Mouse (Mus musculus): ENCODE results near the gene Arcn1.

The Arcn1 gene

DNA sequence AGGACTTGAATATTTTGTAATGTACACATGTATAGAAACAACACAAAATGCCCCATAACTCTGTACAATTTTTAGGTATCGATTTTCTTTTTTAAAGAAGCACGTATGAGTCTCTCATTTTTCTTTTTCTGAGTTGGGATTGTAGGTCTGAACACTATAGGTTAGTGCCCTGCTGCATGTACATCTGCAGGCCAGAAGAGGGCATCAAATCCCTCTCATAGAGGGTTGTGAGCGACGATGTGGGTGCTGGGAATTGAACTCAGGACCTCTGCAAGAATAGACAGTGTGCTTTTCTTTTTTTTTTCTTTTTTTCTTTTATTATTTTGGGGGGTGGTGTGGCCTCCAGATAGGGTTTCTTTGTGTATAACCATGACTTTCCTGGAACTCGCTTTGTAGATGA, 3.7 kb upstream of the Arcn1 start:
- ChIA-PET POLR2A (interaction anchor here in 1 of 4 experiments (0.6 kb wide), 1 partner anchor 106 kb away, joined by 3 read pairs; no protein-coding TSS in a partner anchor), CTCF (interaction anchor here in 1 of 4 experiments (0.6 kb wide), 1 partner anchor 677 kb away, joined by 3 read pairs; no protein-coding TSS in a partner anchor)

- ChIA-PET CTCF (interaction anchor here in 3 of 4 experiments (0.6 to 2.2 kb wide), 7 partner anchors 19 to 448 kb away, joined by 3 to 6 read pairs (median 4); partner anchors contain the start of gene C2cd2l (in 1 of the 3)), POLR2A (interaction anchor here (0.6 to 3.7 kb wide), 86 partner anchors 9 to 630 kb away, joined by 3 to 59 read pairs (median 4); partner anchors contain the start of genes H2afx (in 3 of the 4), Ube4a (in 3 of the 4), Atp5l (in 2 of the 4) and Ddx6 (in 2 of the 4))
Observed at GRCm38 (mm10) chr9:44768029-44768394, 367 bp upstream of the Arcn1 start.

GRCm38 (mm10) chr9:44760873-44761272, 6.8 kb downstream of the Arcn1 start:
- ChIA-PET POLR2A (interaction anchor here in 3 of 4 experiments (0.7 to 1.9 kb wide), 14 partner anchors 9 to 282 kb away, joined by 3 to 9 read pairs (median 4); no protein-coding TSS in a partner anchor), CTCF (interaction anchor here in 2 of 4 experiments (0.8 kb wide), 2 partner anchors 53 to 75 kb away, joined by 3 read pairs; no protein-coding TSS in a partner anchor)

- ChIA-PET CTCF (interaction anchor here in 2 of 4 experiments (0.7 to 3.6 kb wide), 7 partner anchors 10 to 116 kb away, joined by 3 to 18 read pairs (median 4); partner anchors contain the start of genes Arcn1 (in 1 of the 2) and Ift46 (in 1 of the 2)), POLR2A (interaction anchor here (0.7 to 1.9 kb wide), 9 partner anchors 13 to 212 kb away, joined by 3 to 6 read pairs (median 3); partner anchors contain the start of genes Arcn1 (in 1 of the 4), Ift46 (in 1 of the 4) and Phldb1 (in 1 of the 4))
Observed at GRCm38 (mm10) chr9:44748473-44748872, 19.2 kb downstream of the Arcn1 start.

GRCm38 (mm10) chr9:44747341-44747740, 20.3 kb downstream of the Arcn1 start:
- CTCF ChIA-PET: interaction anchor here in 2 of 4 experiments (1.5 to 3.6 kb wide), 2 partner anchors 91 to 95 kb away, joined by 4 to 18 read pairs; no protein-coding TSS in a partner anchor
- POLR2A ChIA-PET: interaction anchor here in 3 of 4 experiments (0.7 to 1.5 kb wide), 5 partner anchors 10 to 63 kb away, joined by 3 to 7 read pairs (median 4); partner anchors contain the start of genes Arcn1 (in 2 of the 3) and Ift46 (in 2 of the 3)

DNA sequence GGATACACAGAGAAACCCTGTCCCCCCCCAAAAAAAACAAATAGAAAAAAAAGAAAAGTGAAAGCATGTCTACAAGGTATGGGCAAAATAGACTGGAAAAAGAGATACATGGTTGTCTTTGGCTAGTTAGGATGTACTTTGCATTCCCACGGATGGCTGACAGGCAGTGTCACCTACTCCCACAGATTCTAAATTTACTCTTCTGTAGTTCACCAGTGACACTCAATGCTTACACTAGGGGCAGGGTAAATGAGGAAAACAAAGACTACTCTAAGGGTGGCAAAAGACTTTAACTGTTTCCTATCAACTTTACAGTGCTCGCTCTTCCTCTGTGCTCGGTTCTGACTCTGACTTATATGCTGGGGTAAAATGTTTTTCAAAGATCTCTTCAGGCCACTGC, 21.0 kb downstream of the Arcn1 start:
- ChIA-PET POLR2A (interaction anchor here in 2 of 4 experiments (1.2 to 1.5 kb wide), 2 partner anchors 11 to 21 kb away, joined by 4 read pairs; partner anchors contain the start of genes Arcn1 (in 1 of the 2) and Ift46 (in 1 of the 2)), CTCF (no interaction called here)

DNA sequence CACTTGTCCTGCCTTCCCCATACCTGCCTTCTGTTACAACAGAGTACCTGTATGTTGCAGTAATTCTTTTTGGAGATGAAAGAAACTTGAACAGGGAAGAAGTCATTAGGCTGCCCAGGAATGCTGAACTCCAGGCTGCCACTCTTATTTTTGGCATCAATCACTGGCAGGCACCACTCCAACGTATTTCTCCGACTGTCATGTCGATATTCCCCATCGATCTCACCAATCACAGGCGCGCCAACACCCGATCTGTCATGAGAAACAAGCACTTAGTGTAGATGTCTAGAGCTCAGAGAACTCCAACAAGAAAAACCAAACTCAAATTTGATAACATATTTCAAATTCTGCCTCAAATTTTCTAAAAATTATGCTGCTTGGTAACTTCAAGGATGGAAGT, 22.3 kb downstream of the Arcn1 start:
- ChIA-PET CTCF (no interaction called here), POLR2A (interaction anchor here in 1 of 4 experiments (1.1 kb wide), 1 partner anchor 14 kb away, joined by 3 read pairs; no protein-coding TSS in a partner anchor)

DNA sequence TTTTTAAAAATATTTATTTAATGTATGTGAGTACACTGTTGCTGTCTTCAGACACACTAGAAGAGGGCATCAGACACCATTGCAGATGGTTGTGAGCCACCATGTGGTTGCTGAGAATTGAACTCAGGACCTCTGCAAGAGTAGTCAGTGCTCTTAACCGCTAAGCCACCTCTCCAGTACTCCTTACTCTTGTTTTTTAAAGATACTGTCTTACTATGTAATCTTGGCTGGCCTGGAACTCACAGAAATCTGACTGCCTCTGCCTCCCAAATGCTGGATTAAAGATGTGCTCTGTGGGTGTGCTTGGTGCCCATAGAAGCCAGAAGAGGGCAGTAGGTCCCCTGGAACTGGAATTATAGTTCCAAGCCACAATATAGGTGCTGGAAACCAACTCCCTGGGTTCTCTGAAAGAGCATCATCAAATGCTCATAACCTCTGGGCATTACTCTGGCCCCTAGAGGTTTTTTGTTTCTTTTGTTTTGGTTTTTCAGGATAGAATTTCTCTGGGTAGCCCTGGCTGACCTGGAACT, 26.9 kb downstream of the Arcn1 start:
- POLR2A ChIA-PET: interaction anchor here in 1 of 4 experiments (1.0 kb wide), 1 partner anchor 12 kb away, joined by 3 read pairs; no protein-coding TSS in a partner anchor
- CTCF ChIA-PET: no interaction called here

GRCm38 (mm10) chr9:44737240-44737949, 30.2 kb downstream of the Arcn1 start:
- ChIA-PET POLR2A (interaction anchor here in 2 of 4 experiments (0.9 to 1.8 kb wide), 3 partner anchors 30 to 40 kb away, joined by 3 to 6 read pairs (median 4); partner anchors contain the start of genes Arcn1 (in 2 of the 2) and Ift46 (in 2 of the 2)), CTCF (interaction anchor here in 3 of 4 experiments (0.8 to 2.4 kb wide), 7 partner anchors 22 to 165 kb away, joined by 3 to 8 read pairs (median 4); no protein-coding TSS in a partner anchor)

DNA sequence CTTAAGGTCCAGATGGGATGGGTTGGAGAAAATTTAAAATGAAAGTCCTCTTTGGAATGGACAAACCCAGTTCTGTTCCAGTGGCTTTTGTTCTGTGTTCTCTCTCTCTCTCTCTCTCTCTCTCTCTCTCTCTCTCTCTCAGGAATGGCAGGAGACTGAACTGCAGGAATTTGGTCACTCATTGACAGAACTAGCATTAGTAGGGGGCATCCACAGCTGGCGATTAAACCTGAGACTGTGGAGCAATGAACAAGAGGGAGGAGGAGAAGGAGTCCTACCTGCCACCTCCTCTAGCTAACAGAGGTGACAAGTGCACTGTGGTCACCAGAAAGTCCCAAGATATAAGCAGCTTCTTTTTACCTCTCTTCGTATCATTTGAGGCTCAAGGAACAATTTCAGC, 31.3 kb downstream of the Arcn1 start:
- ChIA-PET CTCF (interaction anchor here in 3 of 4 experiments (0.7 to 3.0 kb wide), 6 partner anchors 51 to 234 kb away, joined by 3 to 17 read pairs (median 4); no protein-coding TSS in a partner anchor), POLR2A (interaction anchor here in 2 of 4 experiments (0.7 to 1.7 kb wide), 3 partner anchors 31 to 147 kb away, joined by 3 to 6 read pairs (median 3); partner anchors contain the start of genes Arcn1 (in 1 of the 2) and Ift46 (in 1 of the 2))

GRCm38 (mm10) chr9:44735886-44736285, 31.8 kb downstream of the Arcn1 start:
- POLR2A ChIA-PET: interaction anchor here in 2 of 4 experiments (0.7 to 1.7 kb wide), 4 partner anchors 13 to 147 kb away, joined by 3 to 6 read pairs (median 3); partner anchors contain the start of genes Arcn1 (in 1 of the 2) and Ift46 (in 1 of the 2)

DNA sequence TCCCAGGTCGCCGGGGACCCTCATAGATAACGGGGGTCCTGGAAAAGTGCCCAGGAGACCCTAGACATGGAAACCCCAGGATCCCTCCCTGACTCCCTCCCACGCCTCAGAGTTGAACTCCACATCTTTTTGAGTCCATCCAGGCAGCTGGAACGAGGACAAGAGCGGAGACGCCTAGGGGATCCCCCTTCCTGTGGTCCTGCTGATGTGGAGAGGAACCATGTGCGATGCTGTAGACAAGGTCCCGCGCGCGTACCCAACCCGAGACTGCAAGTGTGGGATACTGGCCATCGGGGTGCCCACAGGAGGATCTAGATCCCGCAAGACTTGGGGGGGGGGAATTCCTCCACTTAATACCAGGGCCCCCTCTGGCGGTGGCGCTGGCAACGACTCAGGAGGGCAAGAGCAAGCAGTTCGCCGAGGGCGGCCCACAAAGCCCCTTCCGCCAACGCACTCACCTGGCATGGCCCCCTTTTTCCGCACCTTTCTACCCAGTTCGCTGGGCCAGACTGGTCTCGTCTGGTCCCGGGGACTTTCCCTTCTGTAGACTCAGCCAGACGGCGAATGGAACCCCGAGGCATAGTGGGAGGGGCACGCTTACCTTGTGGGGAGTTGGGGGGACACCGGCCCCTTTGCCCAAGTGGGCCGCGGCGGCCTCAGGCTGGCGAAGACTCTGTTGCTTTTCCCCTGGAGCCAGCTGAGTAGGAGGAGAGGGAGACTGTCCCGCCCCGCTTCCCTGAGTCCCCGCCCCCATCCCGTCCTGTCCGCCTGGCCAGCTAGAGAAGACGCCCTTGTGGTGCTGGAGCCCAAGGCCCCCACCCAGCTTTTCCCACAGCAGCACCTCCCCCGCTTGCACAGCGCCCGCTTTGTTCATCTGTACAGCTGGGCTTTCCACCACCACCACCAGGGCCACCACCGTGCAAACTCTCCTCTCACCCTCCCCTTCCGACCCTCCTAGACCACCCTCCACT, 32.8 kb downstream of the Arcn1 start, which contains the start of gene Phldb1:
TSS of gene Phldb1 (minus strand) at position 675 of the 971 bp plus-strand sequence.
- ChIA-PET CTCF (interaction anchor here (0.5 to 3.0 kb wide), 15 partner anchors 15 to 734 kb away, joined by 3 to 17 read pairs (median 3); partner anchors contain the start of gene Ccdc153 (in 1 of the 4)), POLR2A (interaction anchor here (0.5 to 2.8 kb wide), 15 partner anchors 11 to 373 kb away, joined by 3 to 15 read pairs (median 4); partner anchors contain the start of genes Arcn1 (in 2 of the 4), Ift46 (in 2 of the 4) and Vps11 (in 1 of the 4))

More at GRCm38 (mm10) chr9:44735886-44736285, 31.8 kb downstream of the Arcn1 start:
- CTCF ChIA-PET: interaction anchor here (0.7 to 3.0 kb wide), 8 partner anchors 51 to 387 kb away, joined by 3 to 17 read pairs (median 4); no protein-coding TSS in a partner anchor

- POLR2A ChIA-PET: interaction anchor here (0.5 to 2.8 kb wide), 17 partner anchors 10 to 229 kb away, joined by 3 to 15 read pairs (median 4); partner anchors contain the start of genes Arcn1 (in 2 of the 4) and Ift46 (in 2 of the 4)
- CTCF ChIA-PET: interaction anchor here (0.5 to 3.0 kb wide), 12 partner anchors 13 to 493 kb away, joined by 3 to 17 read pairs (median 4); partner anchors contain the start of gene Ccdc153 (in 1 of the 4)
Observed at GRCm38 (mm10) chr9:44733671-44734523, 33.7 kb downstream of the Arcn1 start.

DNA sequence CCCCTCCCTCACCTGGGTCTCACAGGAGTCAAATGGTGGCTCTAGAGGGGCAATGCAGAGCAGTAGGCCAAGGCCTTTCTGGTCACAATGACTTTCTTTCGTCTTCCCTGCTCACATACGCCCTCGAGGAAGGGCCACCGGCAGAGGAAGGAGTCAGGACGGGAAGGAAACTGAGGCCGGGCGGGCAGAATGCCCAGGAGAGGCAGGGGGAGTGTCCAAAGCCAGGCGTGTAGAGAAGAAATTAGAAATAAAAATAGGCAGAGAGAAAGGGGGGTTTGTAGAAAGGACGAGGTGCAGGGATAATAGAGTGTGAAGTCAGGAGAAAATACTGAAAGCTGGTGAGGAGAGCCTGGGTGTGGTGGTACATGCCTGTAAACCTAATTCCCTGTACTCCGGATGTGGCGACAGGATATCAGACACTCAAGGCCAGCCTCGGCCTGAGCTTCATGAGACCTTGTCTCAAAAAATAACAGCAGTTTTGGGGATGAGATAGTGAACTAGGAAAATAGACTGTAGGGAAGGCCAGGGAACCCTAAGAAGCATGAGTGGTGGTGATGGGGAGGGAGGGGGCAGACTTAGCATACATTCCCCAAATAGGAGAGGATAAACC, 34.6 kb downstream of the Arcn1 start:
- ChIA-PET CTCF (interaction anchor here in 3 of 4 experiments (0.5 to 1.9 kb wide), 7 partner anchors 12 to 77 kb away, joined by 3 to 9 read pairs (median 4); no protein-coding TSS in a partner anchor), POLR2A (interaction anchor here in 3 of 4 experiments (0.5 to 2.8 kb wide), 9 partner anchors 9 to 228 kb away, joined by 3 to 15 read pairs (median 3); partner anchors contain the start of genes Arcn1 (in 1 of the 3) and Ift46 (in 1 of the 3))

GRCm38 (mm10) chr9:44732130-44732549, 35.5 kb downstream of the Arcn1 start:
- POLR2A ChIA-PET: interaction anchor here in 2 of 4 experiments (1.3 to 2.8 kb wide), 2 partner anchors 24 to 36 kb away, joined by 4 to 15 read pairs; partner anchors contain the start of genes Arcn1 (in 1 of the 2) and Ift46 (in 1 of the 2)
- CTCF ChIA-PET: interaction anchor here in 2 of 4 experiments (0.6 to 0.8 kb wide), 2 partner anchors 47 to 77 kb away, joined by 4 read pairs; no protein-coding TSS in a partner anchor

Measured in embryonic stem cell, embryonic (primary cell).